Mouse (Mus musculus) layer of hippocampus, adult 9-10 months (tissue): ENCODE results near the gene Slc9a5.

Source experiments
- DNase-seq: peaks from one replicate; pipeline ENCODE4 v3.0.0; 2022; ENCODE audit warnings: low spot score

The Slc9a5 gene

DNA sequence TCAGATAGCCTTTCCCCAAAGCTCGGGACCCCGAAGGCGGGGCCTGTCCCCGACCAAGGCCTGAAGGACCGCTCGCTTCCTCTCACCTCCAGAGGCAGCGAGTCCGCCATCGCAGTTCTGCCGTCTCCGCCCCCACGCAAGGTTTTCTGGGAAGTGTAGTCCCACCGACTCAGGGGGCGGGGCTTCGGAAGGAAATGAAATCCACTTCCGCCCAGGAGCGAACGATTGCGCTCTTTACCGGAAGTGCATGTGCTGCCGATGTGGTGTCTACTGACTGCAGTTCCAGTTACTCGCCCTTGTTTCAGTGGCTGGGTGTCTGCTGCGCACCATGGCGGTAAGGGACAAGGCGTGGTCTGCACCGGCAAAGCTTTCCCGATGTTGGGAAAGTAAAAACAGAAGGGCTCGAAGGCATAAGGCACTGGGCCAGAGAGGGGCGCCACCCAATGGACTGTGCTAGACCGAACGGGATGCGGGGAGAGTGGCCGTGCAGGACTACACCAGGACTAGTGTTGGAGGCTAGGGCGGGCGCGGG, 22.4 kb upstream of the Slc9a5 start, which contains the start of the genes Lrrc29 and Tmem208:
Gene Lrrc29, minus strand, starts transcription at position 138 of the 532 bp plus-strand sequence.
Gene Tmem208, plus strand, starts transcription at position 214 of the 532 bp plus-strand sequence.
- peak; percentile 93 for DNase-seq

DNA sequence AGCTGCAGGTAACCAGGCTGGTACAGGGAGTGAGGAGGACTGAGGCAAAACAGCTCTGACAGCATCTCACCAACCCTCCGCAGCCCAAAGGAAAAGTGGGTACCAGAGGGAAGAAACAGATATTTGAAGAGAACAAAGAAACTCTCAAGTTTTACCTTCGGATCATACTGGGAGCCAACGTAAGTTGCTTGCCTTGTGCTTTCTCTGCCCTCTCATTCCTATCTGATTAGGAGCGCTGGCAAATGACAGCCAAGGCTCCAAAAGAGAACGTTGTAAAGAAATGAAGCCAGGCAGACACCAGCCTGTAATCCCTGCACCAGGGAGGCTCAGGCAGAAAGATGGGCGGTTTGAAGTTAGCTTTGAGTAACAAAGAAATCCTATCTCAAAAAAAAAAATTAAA, 21.7 kb upstream of the Slc9a5 start:
- DNase-seq = no peak

DNA sequence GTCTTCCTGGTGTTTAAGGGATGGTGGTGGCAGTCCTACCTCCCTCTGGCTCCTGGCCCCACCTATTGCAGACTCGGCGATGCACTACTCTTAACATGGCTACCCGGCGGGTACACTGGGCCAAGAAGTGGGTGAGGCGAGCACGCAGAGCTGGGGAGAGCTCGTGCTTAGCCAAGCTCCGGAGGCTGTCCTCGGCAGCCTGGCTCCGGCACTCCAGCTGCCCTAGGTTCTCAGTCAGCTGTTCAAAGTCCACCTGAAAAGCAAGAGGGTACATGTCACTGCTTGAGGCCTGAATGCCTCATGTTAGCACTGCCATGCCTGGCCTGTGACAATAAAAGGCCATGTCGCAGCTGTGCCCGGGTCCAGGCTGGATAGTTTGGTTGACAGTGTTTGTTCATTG, 18.3 kb upstream of the Slc9a5 start:
- DNase-seq = no peak

DNA sequence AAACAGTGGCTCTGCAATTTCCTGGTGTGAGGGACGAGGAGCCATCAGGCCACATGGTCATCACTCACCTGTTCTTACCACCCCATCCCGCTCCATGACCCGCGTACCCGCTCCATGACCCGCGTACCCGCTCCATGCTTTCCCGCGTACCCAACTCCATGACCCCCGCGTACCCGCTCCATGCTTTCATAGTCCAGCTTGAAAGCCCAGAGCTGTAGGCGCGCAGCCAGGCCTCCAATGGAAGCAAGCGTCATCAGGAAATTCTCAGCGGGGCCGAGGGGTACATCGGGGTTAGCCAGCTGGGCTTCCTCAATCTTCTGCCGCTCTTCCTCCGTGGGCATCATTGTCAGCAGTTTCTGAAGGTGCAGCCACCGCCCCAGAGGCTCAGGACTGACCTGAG, 17.2 kb upstream of the Slc9a5 start:
- DNase-seq = no peak

DNA sequence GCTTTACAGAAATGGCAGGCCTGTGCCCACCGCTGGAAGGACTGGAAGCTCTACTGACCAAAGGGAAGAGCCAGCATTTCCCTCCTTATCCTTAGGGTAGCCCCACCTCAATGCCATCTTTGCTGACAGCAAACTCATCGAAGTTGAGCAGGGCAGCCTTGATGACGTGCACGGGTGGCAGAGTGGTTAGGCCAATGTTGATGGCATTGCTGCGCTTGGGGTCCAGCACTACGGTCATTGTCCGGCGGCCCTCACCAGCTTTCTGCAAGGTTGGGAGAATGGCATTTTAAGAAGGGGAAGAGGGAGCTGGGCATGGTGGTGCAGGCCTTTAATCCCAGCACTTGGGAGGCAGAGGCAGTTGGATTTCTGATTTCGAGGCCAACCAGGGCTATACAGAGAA, 16.7 kb upstream of the Slc9a5 start:
- no peak for DNase-seq

DNA sequence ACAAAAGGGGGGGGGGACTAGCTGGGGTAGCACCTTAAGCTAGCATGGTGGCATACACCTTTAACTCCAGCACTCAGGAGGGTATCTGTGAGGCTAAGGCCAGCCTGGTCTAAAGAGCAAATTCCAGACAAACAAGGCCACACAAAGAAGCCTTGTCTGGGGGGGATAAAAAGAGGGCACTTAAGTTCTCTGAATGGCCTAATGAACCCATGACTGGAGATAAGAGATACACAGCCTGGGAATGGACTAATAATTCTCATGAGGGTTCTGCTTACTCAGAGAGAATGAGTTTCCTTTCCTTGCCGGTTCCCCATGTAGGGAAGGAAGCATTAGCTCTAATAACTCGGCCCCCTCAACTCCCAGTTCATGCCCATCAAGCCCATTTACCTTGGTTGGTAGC, 16.1 kb upstream of the Slc9a5 start:
- no peak for DNase-seq

DNA sequence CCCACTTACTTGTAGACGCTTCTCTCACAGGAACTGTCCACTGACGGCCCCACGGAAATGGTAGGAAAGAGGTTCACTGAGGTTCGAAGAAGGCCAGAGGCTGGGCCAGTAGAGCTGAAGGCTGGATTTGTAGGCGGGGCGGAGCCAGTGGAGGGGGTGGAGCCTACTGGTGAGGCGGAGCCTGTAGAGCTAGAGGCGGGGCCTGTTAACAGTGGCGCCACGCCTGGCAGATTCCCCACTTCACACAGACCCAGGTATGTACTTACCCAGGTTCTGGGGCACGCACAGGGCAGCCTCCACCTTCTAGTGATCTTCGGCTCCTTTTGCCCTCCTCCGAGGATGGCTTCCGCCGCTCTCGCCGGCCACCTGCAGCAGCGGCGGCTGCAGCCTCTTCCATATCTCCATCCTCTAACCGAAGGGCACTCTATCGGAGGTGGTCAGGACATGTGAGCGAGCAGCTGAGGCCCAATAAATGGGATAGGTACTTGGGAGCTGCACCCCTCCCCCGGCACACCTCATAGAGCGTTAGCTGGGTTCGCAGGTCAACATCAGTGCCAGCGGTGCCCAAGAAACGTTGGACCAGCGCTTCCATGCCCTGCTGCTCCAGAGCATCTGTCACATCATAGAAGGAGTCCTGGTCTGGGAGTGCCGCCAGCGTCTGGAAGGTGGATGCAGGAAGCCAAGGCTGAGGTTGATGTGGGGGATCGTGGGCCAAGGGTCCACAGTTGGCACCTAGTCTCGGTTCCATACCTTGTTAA, 12.1 kb upstream of the Slc9a5 start:
- DNase-seq = no peak

DNA sequence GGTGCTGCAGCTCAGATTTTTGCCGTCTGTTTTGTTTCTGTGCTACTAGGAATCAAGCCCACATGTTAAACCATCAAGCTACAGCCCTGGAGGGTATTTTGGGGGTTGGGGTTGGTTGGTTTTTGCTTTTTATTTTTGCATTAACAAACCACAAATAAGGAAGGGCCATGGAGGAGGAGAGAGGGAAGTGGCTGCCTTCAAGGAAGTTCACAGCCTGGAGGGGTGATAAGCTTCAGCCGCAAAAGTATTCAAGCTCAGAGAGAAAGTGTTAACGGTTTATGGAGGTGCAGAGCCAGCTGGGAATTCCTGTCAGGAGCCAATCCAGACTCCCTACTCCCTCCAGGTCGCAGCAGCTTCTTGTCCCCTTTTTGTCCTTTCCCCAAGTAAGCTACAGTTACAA, 9.7 kb upstream of the Slc9a5 start:
- DNase-seq = no peak

DNA sequence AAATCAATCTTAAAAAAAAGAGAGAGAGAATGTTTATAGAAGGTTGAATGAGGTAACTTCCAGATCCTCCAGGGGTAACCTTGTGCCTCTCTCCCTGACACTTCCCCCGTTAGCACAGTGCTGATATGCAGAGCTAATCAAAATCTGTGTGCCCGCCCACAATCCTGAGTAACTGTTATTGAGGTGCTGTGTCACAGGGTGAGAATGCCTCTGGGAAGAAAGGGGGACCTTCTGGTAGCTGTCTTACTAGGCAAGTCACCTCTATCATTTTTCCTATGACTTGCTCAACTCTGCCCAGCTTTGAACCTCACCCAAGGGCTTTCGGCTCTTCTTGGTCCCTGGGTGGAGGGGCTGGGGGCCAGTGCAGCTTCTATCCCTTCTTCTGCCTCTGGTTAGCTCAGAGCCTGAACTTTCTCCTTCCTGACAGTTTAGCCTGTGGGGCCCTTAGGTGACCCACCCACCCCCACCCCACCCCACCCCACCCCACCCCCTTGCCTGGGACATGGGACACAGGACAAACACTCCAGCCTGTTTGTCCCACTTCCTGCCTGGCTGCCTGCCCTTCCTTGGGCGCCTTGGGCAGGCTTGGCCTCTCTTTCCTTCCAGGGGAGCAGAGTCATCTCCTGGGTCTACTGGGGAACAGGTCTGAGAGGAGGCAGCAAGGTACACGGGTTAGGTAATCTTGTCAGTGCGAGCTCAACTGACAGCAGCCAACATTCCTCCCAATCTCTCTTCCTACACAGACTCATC, 8.6 kb upstream of the Slc9a5 start:
- DNase-seq = no peak

DNA sequence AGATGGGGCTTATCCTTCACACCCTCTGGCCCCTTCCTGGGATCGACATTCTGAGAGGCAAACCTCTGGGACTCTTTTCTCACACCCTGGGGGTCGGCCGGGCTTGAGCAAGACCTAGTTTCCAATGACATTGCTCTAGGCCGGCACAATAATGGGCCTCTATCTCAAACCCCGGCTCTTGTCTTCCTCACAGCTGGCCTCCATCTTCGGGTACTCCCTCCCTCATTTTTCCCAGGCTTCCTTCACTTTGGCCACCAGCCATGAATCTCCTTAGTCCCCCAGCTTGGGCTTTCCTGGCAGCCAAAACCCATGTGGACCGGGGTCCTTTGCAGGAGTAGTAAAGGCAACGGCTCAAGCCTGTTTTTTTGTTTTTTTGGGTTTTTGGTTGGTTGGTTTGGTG, 7.2 kb upstream of the Slc9a5 start:
- DNase-seq = no peak

DNA sequence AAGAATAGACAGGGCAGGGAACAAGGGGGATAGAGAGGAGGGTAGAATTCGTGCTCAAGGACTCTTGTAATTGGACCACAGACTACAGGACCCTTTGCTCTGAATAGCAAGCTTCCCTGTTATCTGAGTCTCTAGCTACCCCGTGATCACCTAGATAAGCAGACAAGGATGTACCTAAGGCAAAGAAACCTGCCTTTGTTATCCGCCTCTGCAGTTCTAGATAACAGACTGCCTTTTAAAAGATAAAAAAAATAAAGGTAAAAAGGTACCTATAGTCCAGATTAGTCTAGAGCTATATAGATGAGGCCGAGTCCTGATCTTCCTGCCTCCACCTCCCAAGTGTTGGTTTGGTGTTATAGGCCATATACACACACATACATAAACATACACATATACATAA, 5.9 kb upstream of the Slc9a5 start:
- DNase-seq = no peak

DNA sequence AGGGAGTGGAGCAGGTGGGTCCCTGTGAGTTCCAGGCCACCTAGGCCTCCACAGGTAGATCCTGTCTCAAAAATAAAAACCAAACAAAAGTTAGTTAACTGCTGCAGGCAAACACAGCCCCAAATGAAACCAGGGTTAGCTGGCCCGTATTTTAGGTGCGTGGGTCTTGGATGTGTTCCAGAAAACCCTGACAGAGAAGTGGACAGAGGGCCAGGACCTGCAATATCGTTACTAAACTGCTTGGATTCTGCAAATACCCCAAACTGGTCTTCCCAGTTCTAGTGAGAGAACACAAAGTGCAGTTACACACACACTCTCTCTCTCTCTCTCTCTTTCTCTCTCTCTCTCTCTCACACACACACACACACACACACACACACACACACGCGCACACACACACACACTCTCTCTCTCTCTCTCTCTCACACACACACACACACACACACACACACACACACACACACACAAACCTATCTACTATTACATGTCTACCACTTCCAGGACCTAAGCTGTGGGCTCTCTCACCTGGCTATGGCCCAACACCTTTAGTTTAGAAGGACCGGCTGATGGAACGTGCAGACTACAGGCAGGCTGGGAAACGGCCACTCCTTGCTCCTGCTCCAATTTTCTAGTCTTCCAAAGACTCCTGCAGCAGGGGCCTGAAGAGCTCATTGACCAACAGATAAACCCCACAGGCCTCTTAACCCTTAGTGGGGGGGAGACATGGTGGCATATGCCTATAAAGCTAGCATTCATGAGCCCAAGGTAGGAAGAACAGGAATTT, 4.7 kb upstream of the Slc9a5 start:
- no peak for DNase-seq

DNA sequence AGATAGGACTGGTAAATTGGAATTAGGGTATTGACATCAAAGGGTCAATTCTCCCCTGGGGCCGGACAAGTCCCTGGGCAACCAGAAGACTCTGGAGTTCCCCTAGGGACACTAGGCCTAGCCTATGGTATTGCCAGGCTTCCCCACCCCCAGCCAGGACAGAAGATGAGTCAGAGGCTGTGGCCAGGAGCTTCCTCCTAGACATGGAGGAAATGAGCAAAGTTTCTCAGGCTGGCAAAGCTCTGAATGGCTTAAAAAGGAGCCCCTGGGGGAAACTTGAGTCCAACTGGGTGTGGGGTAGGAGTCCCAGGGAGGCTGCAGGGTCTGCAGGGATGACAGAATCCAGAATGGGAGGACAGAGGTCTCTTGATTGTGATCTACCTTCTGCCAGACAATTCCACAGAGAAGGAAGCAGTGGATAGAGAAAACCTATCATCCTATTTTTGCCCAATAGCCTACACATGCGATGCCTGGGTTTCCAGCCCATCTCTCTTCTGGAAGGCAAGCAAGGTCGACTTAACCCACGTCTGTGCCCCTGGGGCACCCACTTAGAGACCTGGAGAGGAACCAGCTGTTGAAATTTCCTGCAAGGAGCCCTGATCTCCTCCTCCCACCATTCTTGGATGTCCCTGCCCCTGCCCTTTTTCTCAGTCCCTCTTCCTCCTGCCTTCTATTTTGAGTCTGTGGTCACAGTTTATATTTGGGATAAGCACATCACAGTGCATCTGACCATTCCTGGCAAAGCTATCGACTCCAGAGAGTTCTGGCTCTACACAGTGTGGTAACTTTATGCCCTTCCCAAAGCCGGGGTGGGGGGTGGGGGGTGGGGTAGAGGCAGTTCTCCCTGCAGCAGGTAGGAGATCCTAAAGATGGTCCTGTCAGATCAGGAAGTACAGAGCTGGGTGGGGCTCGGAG, 3.3 kb upstream of the Slc9a5 start:
- DNase-seq = no peak

DNA sequence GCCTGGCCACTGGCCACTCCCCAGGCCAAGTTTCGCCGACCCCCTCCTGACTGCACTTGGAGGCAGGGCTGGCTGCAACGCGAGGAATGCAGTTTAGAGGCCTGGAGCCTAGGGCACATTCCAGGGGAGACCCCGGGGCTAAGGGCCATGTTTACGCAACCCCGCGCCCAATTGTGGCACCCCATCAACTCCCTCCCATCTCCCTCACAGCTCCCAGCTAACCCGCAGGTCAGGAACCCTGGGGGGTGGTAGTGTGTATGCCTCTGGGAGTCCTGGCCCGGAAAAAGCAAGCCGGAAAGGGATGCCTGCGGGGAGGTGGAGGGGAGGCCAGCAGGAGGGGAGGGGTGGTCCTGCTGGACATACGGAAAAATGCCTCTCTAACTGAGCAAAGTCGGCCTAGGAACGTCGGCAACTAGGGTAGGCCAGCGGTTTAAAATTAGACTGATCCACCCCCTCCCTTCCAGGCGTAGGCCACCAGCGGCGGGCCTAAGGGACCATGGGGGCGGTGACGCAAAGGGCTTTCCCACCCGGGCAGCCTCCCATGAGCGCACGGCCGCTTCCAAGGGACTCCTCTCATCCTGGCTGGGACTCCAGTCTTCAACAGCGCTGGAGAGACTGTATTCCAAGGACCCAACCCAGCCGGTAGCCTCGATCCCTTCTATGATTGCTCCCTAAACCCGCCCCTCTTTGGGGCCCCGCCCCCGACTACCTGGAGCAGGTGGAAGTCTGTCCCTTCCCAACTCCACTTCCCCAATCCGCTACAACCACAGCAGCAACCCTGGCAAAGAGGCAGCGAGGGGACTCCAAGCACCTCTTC, 1.8 kb upstream of the Slc9a5 start:
- no peak for DNase-seq

DNA sequence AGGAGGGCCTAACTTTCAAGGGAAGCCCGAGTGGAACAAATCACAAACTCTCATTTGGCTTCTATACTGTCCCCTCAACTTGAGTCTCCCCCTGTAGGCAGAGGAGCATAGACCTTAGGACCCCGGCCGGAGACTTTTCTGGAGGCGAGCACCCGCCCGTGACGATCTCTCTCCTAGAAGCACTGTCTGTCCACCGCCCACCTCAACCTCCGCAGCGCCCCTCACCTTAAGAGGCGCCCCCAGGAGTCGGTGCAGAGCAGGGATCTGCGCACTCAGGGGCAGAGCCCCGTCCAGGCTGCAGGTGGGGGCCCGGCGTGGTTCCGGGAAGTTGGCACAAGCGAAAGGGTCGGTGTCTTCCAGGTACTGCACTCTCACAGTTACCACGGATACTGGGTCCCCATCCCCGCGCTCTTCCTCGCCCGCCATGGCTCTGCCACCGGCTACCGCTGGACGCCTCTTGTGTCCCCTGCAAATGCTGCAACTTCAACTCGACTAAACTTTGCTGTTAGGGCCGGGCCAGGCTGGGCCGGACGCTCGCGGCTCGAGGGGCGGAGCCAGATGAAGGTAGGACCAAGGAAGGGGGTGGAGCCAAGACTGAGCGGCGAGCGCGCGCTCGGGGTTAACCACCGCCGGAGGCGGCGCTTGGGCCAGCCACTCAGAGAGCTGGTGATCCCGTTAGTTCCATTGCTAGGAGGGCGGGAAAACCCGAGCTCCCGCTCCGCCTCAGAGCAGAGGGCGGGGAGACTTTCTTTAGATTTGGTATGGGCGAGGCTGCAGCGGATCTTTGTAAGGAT, 1.0 kb upstream of the Slc9a5 start, which contains the start of gene Fhod1:
Gene Fhod1, minus strand, starts transcription at position 526 of the 794 bp plus-strand sequence.
- no peak for DNase-seq

DNA sequence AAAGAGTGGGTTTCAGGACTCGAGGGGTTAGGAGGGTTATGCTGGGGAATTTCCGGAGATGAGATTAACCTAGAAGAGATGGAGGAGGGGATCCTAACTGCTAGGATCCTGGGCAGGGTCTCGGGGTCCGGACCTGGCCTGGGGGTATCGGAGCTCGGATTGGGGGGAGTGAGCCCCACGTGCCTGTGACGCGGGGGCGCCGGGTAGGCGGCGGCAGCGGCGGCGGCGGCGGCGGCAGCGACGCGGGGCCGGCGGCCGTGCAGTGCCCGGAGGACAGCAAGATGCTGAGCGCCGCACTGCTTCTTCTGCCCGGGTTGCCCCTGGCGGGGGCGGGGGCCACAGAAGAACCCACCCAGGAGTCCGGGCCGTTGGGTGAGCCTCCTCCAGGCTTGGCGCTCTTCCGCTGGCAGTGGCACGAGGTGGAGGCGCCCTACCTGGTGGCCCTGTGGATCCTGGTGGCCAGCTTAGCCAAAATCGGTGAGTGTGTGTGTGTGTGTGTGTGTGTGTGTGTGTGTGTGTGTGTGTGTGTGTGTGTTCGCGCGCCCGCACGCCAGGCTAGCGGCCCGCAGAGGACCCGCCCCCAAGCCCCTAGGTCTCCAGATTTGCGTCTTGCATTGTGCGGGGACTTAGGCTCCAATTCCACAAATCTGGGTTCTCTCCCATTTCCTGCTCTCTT, 591 bp downstream of the Slc9a5 start:
- DNase-seq = no peak

DNA sequence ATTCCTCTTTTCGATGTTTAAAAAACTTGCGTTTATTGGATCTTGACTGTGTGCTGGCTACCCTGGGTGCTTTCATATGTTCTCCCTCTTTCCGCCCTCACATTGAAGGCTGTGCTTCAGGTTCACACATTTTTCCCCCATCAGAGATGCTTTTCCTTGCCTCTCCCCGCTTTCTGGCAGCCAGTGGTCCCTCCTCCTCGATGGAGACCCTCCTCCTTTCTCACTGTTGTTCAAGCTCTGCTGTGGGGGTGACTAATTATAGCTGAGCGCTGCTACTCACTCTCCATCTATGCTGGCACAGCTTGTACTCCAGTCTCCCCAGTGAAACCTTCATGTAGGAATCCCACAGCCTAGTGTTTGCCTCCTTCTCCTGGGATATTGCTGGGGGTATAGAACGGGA, 1.5 kb downstream of the Slc9a5 start:
- DNase-seq = no peak

DNA sequence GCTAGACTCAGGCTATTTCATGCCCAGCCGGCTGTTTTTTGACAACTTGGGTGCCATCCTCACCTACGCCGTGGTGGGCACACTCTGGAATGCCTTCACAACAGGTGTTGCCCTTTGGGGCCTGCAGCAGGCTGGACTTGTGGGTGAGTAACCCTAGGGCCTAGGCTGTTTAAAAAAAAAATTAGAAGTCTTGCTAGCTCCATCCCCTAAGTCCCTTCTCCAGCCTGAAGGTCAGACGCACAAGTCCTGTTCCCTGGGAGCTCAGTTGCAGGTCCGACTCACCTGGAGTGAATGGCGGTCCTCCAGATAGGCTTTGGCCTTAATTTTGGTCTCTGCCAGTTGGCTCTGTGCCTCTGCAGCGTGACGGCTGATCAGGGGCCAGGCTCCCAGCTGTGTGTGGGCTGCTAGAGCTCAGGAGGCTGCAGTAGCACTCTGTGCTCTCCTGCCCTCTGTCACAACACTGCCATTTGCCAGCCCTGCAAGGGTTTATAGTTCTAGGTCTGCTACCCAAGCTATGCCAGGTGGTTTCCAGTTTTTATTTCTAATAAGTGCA, 5.0 kb downstream of the Slc9a5 start:
- no peak for DNase-seq

DNA sequence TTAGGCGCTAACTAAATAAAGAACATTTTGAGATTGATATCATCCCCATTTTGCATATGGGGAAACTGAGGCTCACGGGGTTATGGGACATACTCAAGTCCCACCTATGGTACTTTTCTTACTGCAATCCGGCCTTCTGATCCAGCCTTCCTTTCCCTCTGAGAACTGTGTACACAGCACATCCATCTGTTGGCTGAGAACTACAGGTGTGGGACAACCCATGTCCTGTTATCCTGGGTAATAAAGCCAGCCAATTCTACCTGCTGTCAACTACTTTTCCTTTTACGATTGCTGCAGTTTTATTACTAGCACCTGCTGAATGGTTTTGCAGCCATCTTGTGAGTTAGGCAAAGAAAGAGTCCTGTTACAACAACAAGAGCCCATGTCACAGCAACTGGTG, 5.9 kb downstream of the Slc9a5 start:
- no peak for DNase-seq
